Mouse (Mus musculus) olfactory bulb, adult 2 months (tissue): ENCODE measurements around the gene Acvr1b.

ENCODE experiments used
- CTCF ChIP-seq: fragments of 200-500 bp; IDR thresholded peaks from 2 replicates; pipeline ENCODE4 v1.5.1; 2012; ENCODE audit warnings: low read depth, mild to moderate bottlenecking, low read length, moderate library complexity; ENCODE audit not compliant: insufficient read depth
- POLR2A ChIP-seq: fragments of 200-500 bp; IDR thresholded peaks from 2 replicates; pipeline ENCODE4 v1.6.1; 2012; ENCODE audit warnings: mild to moderate bottlenecking, low read depth, low read length, moderate library complexity; ENCODE audit not compliant: insufficient read depth

- TF ChIP-seq CTCF (no peak), POLR2A (no peak)
These were observed 57.3 kb downstream of the Acvr1b start for GRCm38 (mm10) chr15:101230995-101231647.
